Mouse (Mus musculus) liver, adult 2 months (tissue): ENCODE measurements at regions not wholly inside any gene's neighbourhood (a gene's known extent, or its start where the extent isn't known, plus 50 kb on each side); places are given as distances from the start of the nearest gene placed in this dataset.

ENCODE experiments used
- CTCF ChIP-seq: fragments of 200-500 bp; IDR thresholded peaks from 2 replicates; pipeline ENCODE4 v1.5.1; 2011; ENCODE audit warnings: low read depth, low read length, control low read depth
- POLR2A ChIP-seq: fragments of 200-500 bp; IDR thresholded peaks from 2 replicates; pipeline ENCODE4 v1.6.1; 2011; ENCODE audit warnings: low read length, control low read depth; ENCODE audit not compliant: insufficient read depth; ENCODE audit errors: extremely low read depth

DNA sequence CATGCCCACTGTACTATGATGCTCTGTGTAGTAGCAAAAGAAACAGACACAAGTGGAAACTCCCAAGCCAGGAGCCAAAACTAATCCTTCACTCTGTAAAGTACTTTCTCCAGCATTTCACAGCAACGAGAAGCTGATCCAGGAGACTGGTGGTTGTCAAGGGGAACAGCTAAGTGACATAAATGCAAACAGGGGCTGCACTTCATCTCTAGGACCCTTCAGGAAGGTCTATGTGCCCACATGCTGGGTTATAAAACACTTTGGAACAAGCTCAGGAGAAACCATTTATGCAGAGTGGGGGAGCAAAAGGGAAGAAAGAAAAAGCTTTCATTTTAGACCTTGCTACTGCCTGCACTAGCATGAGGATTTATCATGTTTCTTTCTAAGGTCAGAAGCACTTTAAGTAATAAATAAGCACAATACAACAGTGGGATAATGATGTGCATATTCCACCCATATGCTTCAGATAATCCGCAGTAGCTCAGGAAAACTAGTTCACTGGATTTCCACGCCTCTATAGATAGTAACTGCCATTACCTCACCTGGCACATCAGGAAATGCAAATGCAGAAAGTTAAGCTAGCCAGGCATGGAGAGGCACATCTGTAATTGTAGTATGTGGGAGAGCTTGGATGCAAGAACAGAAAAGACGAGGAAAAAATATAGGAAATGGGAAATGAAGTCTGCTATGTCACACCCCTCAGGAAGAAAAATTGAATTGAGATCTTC, 73.6 kb upstream of the Arhgap18 start:
- TF ChIP-seq CTCF = no peak
- no peak for TF ChIP-seq POLR2A
